Mouse (Mus musculus): Measurements from ENCODE around the gene Dennd2c. TPM values are rescaled to one million over a fixed set of nuclear protein-coding genes. Genes with fewer than 3 reads are reported as not detected.

Dennd2c gene
- polyA plus RNA-seq (2012; ENCODE audit: low replicate concordance): 0.48 and 1.7 TPM in 2 replicates

GRCm38 (mm10) chr3:103102454-103103390 is at the start of gene Dennd2c:
Dennd2c (plus strand) TSS chr3:103102604.

GRCm38 (mm10) chr3:103058207-103059157 is 43.9 kb upstream of the Dennd2c start, which contains the start of gene Nras:
Nras (plus strand) TSS chr3:103058285.

GRCm38 (mm10) chr3:103073771-103074170 is 28.6 kb upstream of the Dennd2c start, which contains the start of gene Ampd1:
Ampd1 (plus strand) TSS chr3:103074014.

GRCm38 (mm10) chr3:103171505-103172267 is 69.3 kb downstream of the Dennd2c start, which contains the start of gene Bcas2:
Bcas2 (plus strand) TSS chr3:103171655.

Other genes with a start within 250 kb of the Dennd2c start
- gene Sycp1, start 166.5 kb upstream of the Dennd2c start, polyA plus RNA-seq (2012; ENCODE audit: low replicate concordance): not detected in 2 replicates
- gene Nr1h5, start 138.5 kb upstream of the Dennd2c start, polyA plus RNA-seq (2012; ENCODE audit: low replicate concordance): not detected in 2 replicates
- 5.1 and 6.1 TPM in 2 replicates for gene Sike1, start 106.9 kb upstream of the Dennd2c start, polyA plus RNA-seq (2012; ENCODE audit: low replicate concordance)
- gene Csde1, start 82.2 kb upstream of the Dennd2c start, polyA plus RNA-seq (2012; ENCODE audit: low replicate concordance): 4.7 and 9.9 TPM in 2 replicates
- 3.2 and 5.9 TPM in 2 replicates for gene Nras, start 44.3 kb upstream of the Dennd2c start, polyA plus RNA-seq (2012; ENCODE audit: low replicate concordance)
- not detected in 2 replicates for gene Ampd1, start 28.6 kb upstream of the Dennd2c start, polyA plus RNA-seq (2012; ENCODE audit: low replicate concordance)
- gene Bcas2, start 69.1 kb downstream of the Dennd2c start, polyA plus RNA-seq (2012; ENCODE audit: low replicate concordance): 61.0 and 119 TPM in 2 replicates
- 3.5 and 3.7 TPM in 2 replicates for gene Trim33, start 176.7 kb downstream of the Dennd2c start, polyA plus RNA-seq (2012; ENCODE audit: low replicate concordance)